Mouse (Mus musculus) hindbrain, embryonic 13.5 days (tissue): ENCODE data around the gene Angel2. TPM values are rescaled to one million over a fixed set of nuclear protein-coding genes. Genes with fewer than 3 reads are reported as not detected.

Experiments used
- ATAC-seq: fragments of 200-750 bp; cut with Nextera tagmentation; 2 replicates; pipeline ENCODE4 v1.8.0; 2017; ENCODE audit warnings: moderate TSS enrichment; ENCODE audit not compliant: low FRiP score
- H3K27ac ChIP-seq: fragments of 300-500 bp; sonication (generic); 2 replicates; pipeline ENCODE4 v1.5.1; 2015; ENCODE audit warnings: inconsistent platforms, mild to moderate bottlenecking, moderate library complexity
- H3K27me3 ChIP-seq: fragments of 300-500 bp; sonication (generic); 2 replicates; pipeline ENCODE4 v1.6.1; 2015; ENCODE audit warnings: mild to moderate bottlenecking, inconsistent platforms
- H3K36me3 ChIP-seq: fragments of 300-500 bp; sonication (generic); 2 replicates; pipeline ENCODE4 v1.6.1; 2015; ENCODE audit warnings: mild to moderate bottlenecking, inconsistent platforms
- H3K4me1 ChIP-seq: fragments of 300-500 bp; sonication (generic); replicated peaks from 2 replicates; pipeline ENCODE4 v1.6.1; 2015; ENCODE audit warnings: inconsistent platforms
- H3K4me2 ChIP-seq: fragments of 300-500 bp; sonication (generic); 2 replicates; pipeline ENCODE4 v1.6.1; 2015; ENCODE audit warnings: inconsistent platforms, mild to moderate bottlenecking, moderate library complexity
- H3K4me3 ChIP-seq: fragments of 300-500 bp; sonication (generic); 2 replicates; pipeline ENCODE4 v1.5.1; 2015; ENCODE audit warnings: mild to moderate bottlenecking, inconsistent platforms
- H3K9ac ChIP-seq: fragments of 300-500 bp; sonication (generic); 2 replicates; pipeline ENCODE4 v1.6.1; 2015; ENCODE audit warnings: mild to moderate bottlenecking, inconsistent platforms
- H3K9me3 ChIP-seq: fragments of 300-500 bp; sonication (generic); 2 replicates; pipeline ENCODE4 v1.6.1; 2016; ENCODE audit warnings: inconsistent platforms
- WGBS: fragments of 180-500 bp; shearing (Covaris S2); methylation state at CpG from one replicate; pipeline ENCODE4 v1.1.7; 2015; 5-methylcytosine and 5-hydroxymethylcytosine counted together
- polyA plus RNA-seq: library from polyadenylated mRNA; unstranded; fragments of >200 nt; fragmentation: Nextera tagmentation; extraction: Ambion mirVana; gene quantifications from 2 replicates; pipeline ENCODE4 v1.2.1, GENCODE M21; 2015

Angel2 gene
- polyA plus RNA-seq, 1 experiment from 2014 or later: 57.0 TPM

GRCm38 (mm10) chr1:190974191-190974590, 49.3 kb downstream of the Angel2 start:
- Histone ChIP-seq H3K4me3 (no peak overlapping the region), H3K9ac (no peak overlapping the region), H3K27ac (no peak overlapping the region), H3K36me3 (peaks cover 61% of the 10 kb centered on the region), H3K9me3 (no peaks in the 10 kb centered on the region), H3K4me1 (peaks cover 54% of the 10 kb centered on the region), H3K4me2 (no peak overlapping the region), H3K27me3 (no peaks in the 10 kb centered on the region)
- ATAC-seq: no peak
- 95% methylated on average over 8 of the region's 8 CpGs for WGBS

- Histone ChIP-seq H3K27ac (no peak overlapping the region), H3K9me3 (no peaks in the 10 kb centered on the region), H3K9ac (peak overlapping the region; percentile 49; the same call in 1 of the 2 replicates), H3K4me3 (no peak overlapping the region), H3K27me3 (no peaks in the 10 kb centered on the region), H3K36me3 (peaks cover 54% of the 10 kb centered on the region), H3K4me1 (peaks cover 54% of the 10 kb centered on the region), H3K4me2 (no peak overlapping the region)
- 54% methylated on average over 1 of the region's 1 CpGs for WGBS
- ATAC-seq: no peak
Observed at GRCm38 (mm10) chr1:190974833-190975232, 49.9 kb downstream of the Angel2 start.

GRCm38 (mm10) chr1:190976887-190977573, 52.1 kb downstream of the Angel2 start:
- no peaks in the 10 kb centered on the region for H3K9me3 ChIP-seq
- peak overlapping the region; percentile 99 for H3K27ac ChIP-seq
- peak overlapping the region; percentile 81 for H3K4me3 ChIP-seq
- peaks cover 54% of the 10 kb centered on the region for H3K4me1 ChIP-seq
- H3K36me3 ChIP-seq: peaks cover 34% of the 10 kb centered on the region
- no peaks in the 10 kb centered on the region for H3K27me3 ChIP-seq
- WGBS: 51% methylated on average over 11 of the region's 11 CpGs
- peak overlapping the region; percentile 96 for H3K9ac ChIP-seq
- H3K4me2 ChIP-seq: peak overlapping the region; percentile 80
- ATAC-seq: no peak

- under 1% methylated on average over 22 of the region's 22 CpGs for WGBS
- no peak for ATAC-seq
- peak overlapping the region; percentile 80 for H3K4me2 ChIP-seq
- H3K27me3 ChIP-seq: no peaks in the 10 kb centered on the region
- H3K9me3 ChIP-seq: no peaks in the 10 kb centered on the region
- peaks cover 25% of the 10 kb centered on the region for H3K36me3 ChIP-seq
- H3K4me1 ChIP-seq: peaks cover 45% of the 10 kb centered on the region
- peak overlapping the region; percentile 99 for H3K27ac ChIP-seq
- peak overlapping the region; percentile 81 for H3K4me3 ChIP-seq
- H3K9ac ChIP-seq: peak overlapping the region; percentile 96
Observed at GRCm38 (mm10) chr1:190978001-190978400, 53.1 kb downstream of the Angel2 start.

GRCm38 (mm10) chr1:190978511-190979073, 53.7 kb downstream of the Angel2 start:
- H3K36me3 ChIP-seq: peaks cover 19% of the 10 kb centered on the region
- WGBS: under 1% methylated on average over 42 of the region's 46 CpGs
- H3K9ac ChIP-seq: peak overlapping the region; percentile 96
- ATAC-seq: peak; percentile 83; the same call in 1 of the 2 replicates
- no peaks in the 10 kb centered on the region for H3K9me3 ChIP-seq
- H3K4me3 ChIP-seq: peak overlapping the region; percentile 81
- H3K27ac ChIP-seq: peak overlapping the region; percentile 99
- no peaks in the 10 kb centered on the region for H3K27me3 ChIP-seq
- H3K4me1 ChIP-seq: peaks cover 39% of the 10 kb centered on the region
- peak overlapping the region; percentile 80 for H3K4me2 ChIP-seq

GRCm38 (mm10) chr1:190979100-190979563, 54.2 kb downstream of the Angel2 start, which contains the start of gene Vash2:
Vash2 (minus strand) TSS chr1:190979296.
- Histone ChIP-seq H3K27me3 (no peaks in the 10 kb centered on the region), H3K4me2 (peak within 1 kb of the TSS; percentile 80), H3K36me3 (peaks cover 13% of the 10 kb centered on the region), H3K4me3 (peak within 1 kb of the TSS; percentile 81), H3K9ac (peak within 1 kb of the TSS; percentile 96), H3K9me3 (no peaks in the 10 kb centered on the region), H3K27ac (peak within 1 kb of the TSS; percentile 99), H3K4me1 (peaks cover 36% of the 10 kb centered on the region)
- peak; percentile 98 for ATAC-seq
- WGBS: under 1% methylated on average over 38 of the region's 38 CpGs

- no peaks in the 10 kb centered on the region for H3K27me3 ChIP-seq
- H3K4me1 ChIP-seq: peaks cover 25% of the 10 kb centered on the region
- WGBS: 90% methylated on average over 1 of the region's 1 CpGs
- no peak overlapping the region for H3K9ac ChIP-seq
- H3K4me3 ChIP-seq: no peak overlapping the region
- no peak for ATAC-seq
- peaks cover under 1% of the 10 kb centered on the region; the same call in 1 of the 2 replicates for H3K36me3 ChIP-seq
- no peaks in the 10 kb centered on the region for H3K9me3 ChIP-seq
- no peak overlapping the region for H3K4me2 ChIP-seq
- no peak overlapping the region for H3K27ac ChIP-seq
Observed at GRCm38 (mm10) chr1:190980470-190980869, 55.6 kb downstream of the Angel2 start.

- Histone ChIP-seq H3K4me3 (no peak overlapping the region), H3K27ac (no peak overlapping the region), H3K27me3 (no peaks in the 10 kb centered on the region), H3K4me2 (no peak overlapping the region), H3K4me1 (peaks cover 15% of the 10 kb centered on the region), H3K9me3 (no peaks in the 10 kb centered on the region), H3K36me3 (no peaks in the 10 kb centered on the region), H3K9ac (no peak overlapping the region)
- WGBS: 87% methylated on average over 4 of the region's 4 CpGs
- ATAC-seq: no peak
Observed at GRCm38 (mm10) chr1:190981412-190981811, 56.5 kb downstream of the Angel2 start.

- no peak for ATAC-seq
- H3K4me1 ChIP-seq: no peaks in the 10 kb centered on the region
- H3K27me3 ChIP-seq: no peaks in the 10 kb centered on the region
- no peaks in the 10 kb centered on the region for H3K36me3 ChIP-seq
- H3K4me3 ChIP-seq: no peak overlapping the region
- H3K9ac ChIP-seq: no peak overlapping the region
- no peak overlapping the region for H3K4me2 ChIP-seq
- H3K27ac ChIP-seq: no peak overlapping the region
- H3K9me3 ChIP-seq: no peaks in the 10 kb centered on the region
- WGBS: 83% methylated on average over 9 of the region's 9 CpGs
Observed at GRCm38 (mm10) chr1:190989437-190990082, 64.6 kb downstream of the Angel2 start.

GRCm38 (mm10) chr1:190995548-190995947, 70.6 kb downstream of the Angel2 start:
- Histone ChIP-seq H3K27ac (no peak overlapping the region), H3K4me2 (no peak overlapping the region), H3K4me1 (0 out of 2 replicates have a peak, but pooled peaks cover 6% of the 10 kb centered on the region), H3K27me3 (no peaks in the 10 kb centered on the region), H3K9ac (no peak overlapping the region), H3K36me3 (peaks cover 4% of the 10 kb centered on the region; the same call in 1 of the 2 replicates), H3K4me3 (no peak overlapping the region), H3K9me3 (no peaks in the 10 kb centered on the region)
- 57% methylated on average over 7 of the region's 7 CpGs for WGBS
- no peak for ATAC-seq

GRCm38 (mm10) chr1:190996346-190996877, 71.5 kb downstream of the Angel2 start:
- H3K4me1 ChIP-seq: 0 out of 2 replicates have a peak, but pooled peaks cover 6% of the 10 kb centered on the region
- no peaks in the 10 kb centered on the region for H3K27me3 ChIP-seq
- no peak overlapping the region for H3K9ac ChIP-seq
- H3K4me2 ChIP-seq: no peak overlapping the region
- no peak overlapping the region for H3K27ac ChIP-seq
- ATAC-seq: no peak
- H3K4me3 ChIP-seq: no peak overlapping the region
- WGBS: 72% methylated on average over 6 of the region's 6 CpGs
- H3K9me3 ChIP-seq: no peaks in the 10 kb centered on the region
- peaks cover 4% of the 10 kb centered on the region; the same call in 1 of the 2 replicates for H3K36me3 ChIP-seq
